ENCODE assay signal across 34 mouse cellular contexts in genomic region chr10:76918086-76918485, GRCm38 (mm10).
"Had no signal": no experiment of that assay in that cellular context is flagged by ENCODE, and none has a peak within 500 bp of the region (broad histone marks: within the 10 kb centered on the region; RNA-seq: fewer than 3 reads in every experiment).

No protein-coding gene starts in this region.

- DNase-seq: heart, postnatal 10 days; heart, postnatal 14 days; heart, postnatal 36 days; kidney, adult 11 months; kidney, adult 18-20 months; kidney, adult 2 months; kidney, adult 8-10 months; kidney, adult 9 months; kidney, postnatal 10 days; kidney, postnatal 14 days; kidney, postnatal 25 days; kidney, postnatal 36 days; kidney, postnatal 4 days; layer of hippocampus, adult 9-11 months; layer of hippocampus, postnatal 36 days had no signal

- ATAC-seq: hindbrain, embryonic 16.5 days; hindbrain, postnatal 0 days; inflammation-experienced regulatory T-cells, adult 6 months; intestine, embryonic 15.5 days; intestine, embryonic 16.5 days; intestine, postnatal 0 days had no signal

- H3K9ac ChIP-seq: heart, embryonic 12.5 days; heart, embryonic 13.5 days; heart, embryonic 15.5 days; hindbrain, embryonic 12.5 days; hindbrain, embryonic 13.5 days; hindbrain, embryonic 14.5 days; hindbrain, embryonic 15.5 days; intestine, embryonic 15.5 days; kidney, embryonic 15.5 days had no signal

- H3K36me3 ChIP-seq: heart, embryonic 10.5 days; heart, embryonic 12.5 days; heart, embryonic 13.5 days; heart, embryonic 15.5 days; hindbrain, embryonic 12.5 days; hindbrain, embryonic 15.5 days; intestine, embryonic 15.5 days had no signal

- H3K27me3 ChIP-seq: heart, embryonic 12.5 days; heart, embryonic 13.5 days; heart, embryonic 15.5 days; hindbrain, embryonic 12.5 days; hindbrain, embryonic 13.5 days; hindbrain, embryonic 15.5 days; intestine, embryonic 15.5 days; kidney, embryonic 15.5 days had no signal

- H3K9me3 ChIP-seq: heart, embryonic 10.5 days; heart, embryonic 13.5 days; heart, embryonic 15.5 days; hindbrain, embryonic 12.5 days; hindbrain, embryonic 15.5 days; intestine, embryonic 15.5 days; kidney, embryonic 15.5 days had no signal

- H3K4me1 ChIP-seq: heart, embryonic 10.5 days; heart, embryonic 12.5 days; heart, embryonic 13.5 days; heart, embryonic 15.5 days; hindbrain, embryonic 10.5 days; hindbrain, embryonic 12.5 days; hindbrain, embryonic 13.5 days; hindbrain, embryonic 15.5 days; intestine, embryonic 15.5 days; kidney, embryonic 15.5 days had no signal

- H3K4me2 ChIP-seq: heart, embryonic 11.5 days; heart, embryonic 12.5 days; heart, embryonic 13.5 days; heart, embryonic 15.5 days; hindbrain, embryonic 12.5 days; hindbrain, embryonic 13.5 days; hindbrain, embryonic 14.5 days; hindbrain, embryonic 15.5 days; intestine, embryonic 15.5 days; kidney, embryonic 15.5 days had no signal

- H3K27ac ChIP-seq: heart, embryonic 10.5 days; heart, embryonic 13.5 days; heart, embryonic 15.5 days; hindbrain, embryonic 10.5 days; hindbrain, embryonic 12.5 days; hindbrain, embryonic 13.5 days; hindbrain, embryonic 14.5 days; hindbrain, embryonic 15.5 days; hindbrain, postnatal 0 days; intestine, embryonic 15.5 days; kidney, embryonic 15.5 days; kidney, postnatal 0 days; layer of hippocampus, adult 2 months had no signal

- H3K4me3 ChIP-seq: heart, embryonic 10.5 days; heart, embryonic 12.5 days; heart, embryonic 13.5 days; heart, embryonic 15.5 days; hindbrain, embryonic 10.5 days; hindbrain, embryonic 12.5 days; hindbrain, embryonic 13.5 days; hindbrain, embryonic 15.5 days; intestine, embryonic 15.5 days; kidney, embryonic 15.5 days; layer of hippocampus, adult 2 months had no signal
